Mouse (Mus musculus) testis, adult 2 months (tissue): Measurements from ENCODE around the gene C2cd4c.

Source experiments
- CTCF ChIP-seq: fragments of 200-500 bp; IDR thresholded peaks from 2 replicates; pipeline ENCODE4 v1.5.1; 2012; ENCODE audit warnings: low read depth, mild to moderate bottlenecking, inconsistent platforms, low read length, moderate library complexity; ENCODE audit not compliant: control insufficient read depth, insufficient read depth, insufficient replicate concordance
- POLR2A ChIP-seq: fragments of 200-500 bp; IDR thresholded peaks from 2 replicates; pipeline ENCODE4 v1.6.1; 2012; ENCODE audit warnings: low read depth, mild to moderate bottlenecking, inconsistent platforms, low read length, moderate library complexity; ENCODE audit not compliant: control insufficient read depth

GRCm38 (mm10) chr10:79633006-79633777, 19.4 kb upstream of the C2cd4c start:
- TF ChIP-seq CTCF: no peak
- TF ChIP-seq POLR2A: no peak; the same call in 1 of the 2 replicates
